Mouse (Mus musculus): Measurements from ENCODE around the gene Chst15.

- no peak for TF ChIP-seq CTCF (conservative IDR thresholded peaks at IDR 0.05; ENCODE audit: insufficient read depth, insufficient read length, low read depth, low read length)
- TF ChIP-seq POLR2A (IDR thresholded peaks at IDR 0.05; ENCODE audit: low read depth, low read length), result no peak
Observed at GRCm38 (mm10) chr7:132349075-132349572, 32.1 kb upstream of the Chst15 start.

Measured in kidney, adult 2 months (tissue).